ENCODE assay signal across 32 mouse cellular contexts in genomic region chr2:53088744-53089143, GRCm38 (mm10).
A peak's percentile ranks its signal among the peaks of the same experiment; 100 is the strongest.
DNase-seq lines count a peak whose midpoint lies in the region; ATAC-seq lines count a peak whose summit lies in the region.
"Had no signal": no experiment of that assay in that cellular context is flagged by ENCODE, and none has a peak within 500 bp of the region (broad histone marks: within the 10 kb centered on the region; RNA-seq: fewer than 3 reads in every experiment).

No protein-coding gene starts in this region.

- no peak overlapping the region for H3K4me3 ChIP-seq in forebrain, embryonic 10.5 days
- no peak overlapping the region for H3K4me3 ChIP-seq in forebrain, embryonic 12.5 days (replicated peaks)
- H3K4me3 ChIP-seq in heart, embryonic 12.5 days: no peak overlapping the region
- H3K4me3 ChIP-seq: embryonic facial prominence, embryonic 12.5 days; heart, embryonic 10.5 days; limb, embryonic 10.5 days; limb, embryonic 15.5 days; liver, embryonic 13.5 days; neural tube, embryonic 12.5 days had no signal

- H3K9ac ChIP-seq in forebrain, embryonic 12.5 days: no peak overlapping the region
- no peak overlapping the region for H3K9ac ChIP-seq in heart, embryonic 12.5 days
- H3K9ac ChIP-seq: embryonic facial prominence, embryonic 12.5 days; forebrain, postnatal 0 days; hindbrain, embryonic 14.5 days; limb, embryonic 15.5 days; liver, embryonic 13.5 days; neural tube, embryonic 12.5 days had no signal

- no peaks in the 10 kb centered on the region for H3K4me1 ChIP-seq in forebrain, embryonic 10.5 days
- H3K4me1 ChIP-seq in forebrain, embryonic 12.5 days: no peaks in the 10 kb centered on the region; the same call in 1 of the 2 replicates
- no peaks in the 10 kb centered on the region for H3K4me1 ChIP-seq in heart, embryonic 12.5 days (replicated peaks)
- H3K4me1 ChIP-seq: embryonic facial prominence, embryonic 12.5 days; heart, embryonic 10.5 days; limb, embryonic 10.5 days; limb, embryonic 15.5 days; liver, embryonic 13.5 days; neural tube, embryonic 12.5 days had no signal

- H3K4me2 ChIP-seq in forebrain, embryonic 12.5 days: no peak overlapping the region
- no peak overlapping the region for H3K4me2 ChIP-seq in heart, embryonic 12.5 days
- H3K4me2 ChIP-seq: embryonic facial prominence, embryonic 12.5 days; hindbrain, embryonic 14.5 days; limb, embryonic 15.5 days; liver, embryonic 13.5 days; midbrain, embryonic 11.5 days; neural tube, embryonic 12.5 days had no signal

- peak; percentile 6 for DNase-seq in forebrain, embryonic 10.5 days (ENCODE audit: extremely low spot score, low spot score)
- DNase-seq in CD4-positive, CD25-positive, alpha-beta regulatory T cell, adult 2 months (ENCODE audit: low read depth, low spot score): peak; percentile 46
- no peak for DNase-seq in kidney, adult 11 months
- DNase-seq: adrenal gland, postnatal 10 days; cerebellum, adult 8-10 months; cerebellum, postnatal 36 days; embryo, embryonic 11 days; forebrain, postnatal 0 days; gastrocnemius, postnatal 10 days; heart, adult 11 months; heart, postnatal 36 days; kidney, adult 8-10 months; kidney, postnatal 10 days; liver, embryonic 13.5 days; lung, adult 2 months; lung, postnatal 10 days; right cerebral cortex, postnatal 4 days had no signal

- ATAC-seq in forebrain, embryonic 12.5 days (ENCODE audit: low FRiP score): no peak
- ATAC-seq in common myeloid progenitor, adult 5-6 weeks (replicated peaks; ENCODE audit: low read depth, poor library complexity, severe bottlenecking): peak; percentile 60
- ATAC-seq in megakaryocyte, adult 5-6 weeks (ENCODE audit: poor library complexity, severe bottlenecking): peak; percentile 54; the same call in 1 of the 2 replicates
- no peak for ATAC-seq in erythroblast, adult 5-6 weeks (replicated peaks; ENCODE audit: low FRiP score, poor library complexity, severe bottlenecking)
- no peak for ATAC-seq in heart, embryonic 12.5 days (ENCODE audit: insufficient number of reproducible peaks, low FRiP score)
- ATAC-seq: forebrain, postnatal 0 days; midbrain, embryonic 16.5 days had no signal

- no peaks in the 10 kb centered on the region for H3K27me3 ChIP-seq in forebrain, embryonic 10.5 days (ENCODE audit: poor library complexity, severe bottlenecking)
- no peaks in the 10 kb centered on the region for H3K27me3 ChIP-seq in forebrain, embryonic 12.5 days
- no peaks in the 10 kb centered on the region for H3K27me3 ChIP-seq in heart, embryonic 12.5 days (replicated peaks)
- H3K27me3 ChIP-seq: CH12.LX; embryonic facial prominence, embryonic 12.5 days; limb, embryonic 15.5 days; liver, embryonic 13.5 days; neural tube, embryonic 12.5 days had no signal

- H3K27ac ChIP-seq in forebrain, embryonic 10.5 days: no peak overlapping the region
- H3K27ac ChIP-seq in forebrain, embryonic 12.5 days: no peak overlapping the region
- H3K27ac ChIP-seq in heart, embryonic 12.5 days (ENCODE audit: poor library complexity, severe bottlenecking): no peak overlapping the region
- H3K27ac ChIP-seq: embryonic facial prominence, embryonic 12.5 days; heart, embryonic 10.5 days; hindbrain, embryonic 14.5 days; limb, embryonic 10.5 days; limb, embryonic 15.5 days; liver, embryonic 13.5 days; macrophage; neural tube, embryonic 12.5 days had no signal

- 0 out of 2 replicates have a peak, but pooled peaks cover 5% of the 10 kb centered on the region for H3K36me3 ChIP-seq in forebrain, embryonic 10.5 days (replicated peaks)
- no peaks in the 10 kb centered on the region for H3K36me3 ChIP-seq in forebrain, embryonic 12.5 days (replicated peaks)
- no peaks in the 10 kb centered on the region for H3K36me3 ChIP-seq in heart, embryonic 12.5 days
- H3K36me3 ChIP-seq: embryonic facial prominence, embryonic 12.5 days; heart, embryonic 10.5 days; limb, embryonic 15.5 days; liver, embryonic 13.5 days had no signal

- no peaks in the 10 kb centered on the region for H3K9me3 ChIP-seq in forebrain, embryonic 10.5 days
- H3K9me3 ChIP-seq in forebrain, embryonic 12.5 days: no peaks in the 10 kb centered on the region
- no peaks in the 10 kb centered on the region for H3K9me3 ChIP-seq in heart, embryonic 12.5 days (replicated peaks)
- H3K9me3 ChIP-seq: embryonic facial prominence, embryonic 12.5 days; heart, embryonic 10.5 days; limb, embryonic 10.5 days; limb, embryonic 15.5 days; liver, embryonic 13.5 days; neural tube, embryonic 12.5 days had no signal

- whole genome bisulfite sequencing in forebrain, embryonic 10.5 days: 94% methylated on average over 3 of the region's 3 CpGs
- WGBS in forebrain, embryonic 12.5 days: 94% methylated on average over 3 of the region's 3 CpGs
- WGBS in heart, embryonic 12.5 days: 72% methylated on average over 3 of the region's 3 CpGs

Comparison
In these comparisons a context has a peak if more than half of its experiments do, and no peak if none do; other contexts are left out.
1. ATAC-seq: peak in common myeloid progenitor, adult 5-6 weeks (single experiment) and megakaryocyte, adult 5-6 weeks (single experiment); none in forebrain, embryonic 12.5 days (single experiment), erythroblast, adult 5-6 weeks (single experiment) and heart, embryonic 12.5 days (single experiment).